ENCODE assay signal across 7 mouse cellular contexts in genomic region chrX:159321342-159321741, GRCm38 (mm10). TPM values are rescaled to one million over a fixed set of nuclear protein-coding genes. Genes with fewer than 3 reads are reported as not detected.
DNase-seq lines count a peak whose midpoint lies in the region; ATAC-seq lines count a peak whose summit lies in the region.

No protein-coding gene starts in this region.

- ATAC-seq in activated CD4-positive, CD25-positive, alpha-beta regulatory T cell, adult 4 months: peak; percentile 40
- ATAC-seq in common myeloid progenitor, adult 5-6 weeks (replicated peaks; ENCODE audit: low read depth, poor library complexity, severe bottlenecking): 0 out of 2 replicates have a peak, but pooled peaks have one; percentile 65

- peak; percentile 33 for DNase-seq in ES-CJ7 (ENCODE audit: low read depth, low spot score)
- peak; percentile 67 for DNase-seq in gastrocnemius, postnatal 10 days
- peak; percentile 71 for DNase-seq in layer of hippocampus, adult 11-12 months (ENCODE audit: low spot score)
- peak; percentile 71 for DNase-seq in lung, postnatal 10 days
- peak; percentile 26 for DNase-seq in spleen, adult 12 weeks (ENCODE audit: low spot score)

RNA-seq across cellular contexts. Expression of gene Eif1ax, which starts 50.6 kb away (rescaled TPM):
- 10 to 100 TPM; 65.9 to 97.7 TPM for polyA plus RNA-seq in activated CD4-positive, CD25-positive, alpha-beta regulatory T cell, adult 4 months (2017; shearing (Covaris generic))
- total RNA-seq in common myeloid progenitor, adult 5-6 weeks (2017): 65.4 and 67.0 TPM in 2 replicates
- 10 to 100 TPM; 86.9 to 91.1 TPM for total RNA-seq in gastrocnemius, postnatal 10 days (2021)

Comparison
In these comparisons a context has a peak if more than half of its experiments do, and no peak if none do; other contexts are left out.
1. Peak in every context shown above with its lines: DNase-seq and ATAC-seq.